Mouse (Mus musculus): ENCODE data around the gene Enpp7. TPM values are rescaled to one million over a fixed set of nuclear protein-coding genes. Genes with fewer than 3 reads are reported as not detected.

The Enpp7 gene
- polyA plus RNA-seq, 1 experiment, result 0.07 TPM

DNA sequence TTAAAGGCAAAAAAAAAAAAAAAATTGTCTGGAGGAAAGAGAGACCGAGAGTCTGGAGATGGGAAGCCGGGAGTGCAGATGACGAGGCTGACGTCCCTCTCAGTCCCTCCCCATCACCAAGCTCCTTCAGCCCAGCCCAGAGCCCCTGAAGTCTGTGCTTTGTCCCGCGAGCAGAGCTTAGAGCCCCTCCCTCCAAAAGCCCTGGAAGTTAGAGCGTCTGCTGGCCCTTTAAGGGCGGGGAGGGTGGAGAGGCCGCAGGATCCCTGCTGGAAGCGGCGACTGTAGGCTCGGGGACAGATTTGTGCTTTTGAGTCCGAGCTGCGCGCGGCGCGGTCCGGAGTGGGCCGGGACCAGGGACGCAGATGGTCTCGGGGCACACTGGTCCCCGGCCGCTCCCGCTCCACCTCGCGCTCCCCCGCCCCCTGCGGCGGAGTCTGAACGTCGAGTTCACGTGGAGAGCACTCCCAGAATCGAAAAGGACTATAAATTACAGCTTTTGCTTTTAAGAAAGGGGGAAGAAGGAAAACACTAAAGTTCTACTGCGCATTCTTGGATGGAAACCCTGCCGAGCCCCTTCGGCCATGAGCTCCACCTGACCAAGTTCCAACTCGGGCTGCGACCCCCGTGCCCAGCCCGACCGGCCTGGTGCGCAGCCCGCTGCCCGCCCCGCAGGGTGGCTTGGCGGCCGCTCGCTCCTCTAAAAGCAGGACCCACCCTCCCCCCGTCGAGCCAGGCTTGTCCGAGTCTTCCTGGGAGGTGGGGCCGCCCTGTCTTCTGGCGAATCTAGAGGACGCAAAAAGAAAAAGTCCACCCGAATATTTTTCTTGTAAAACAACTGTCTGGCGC is 49.2 kb downstream of the Enpp7 start:
- no peak for TF ChIP-seq CTCF (IDR thresholded peaks at IDR 0.05; ENCODE audit: borderline replicate concordance, extremely low read depth, insufficient read depth, insufficient read length)
- no peak for TF ChIP-seq POLR2A (IDR thresholded peaks at IDR 0.05; ENCODE audit: borderline replicate concordance, extremely low read depth, insufficient read depth, insufficient read length, poor library complexity, severe bottlenecking)
- peak; percentile 62 for DNase-seq (ENCODE audit: low read depth)

DNA sequence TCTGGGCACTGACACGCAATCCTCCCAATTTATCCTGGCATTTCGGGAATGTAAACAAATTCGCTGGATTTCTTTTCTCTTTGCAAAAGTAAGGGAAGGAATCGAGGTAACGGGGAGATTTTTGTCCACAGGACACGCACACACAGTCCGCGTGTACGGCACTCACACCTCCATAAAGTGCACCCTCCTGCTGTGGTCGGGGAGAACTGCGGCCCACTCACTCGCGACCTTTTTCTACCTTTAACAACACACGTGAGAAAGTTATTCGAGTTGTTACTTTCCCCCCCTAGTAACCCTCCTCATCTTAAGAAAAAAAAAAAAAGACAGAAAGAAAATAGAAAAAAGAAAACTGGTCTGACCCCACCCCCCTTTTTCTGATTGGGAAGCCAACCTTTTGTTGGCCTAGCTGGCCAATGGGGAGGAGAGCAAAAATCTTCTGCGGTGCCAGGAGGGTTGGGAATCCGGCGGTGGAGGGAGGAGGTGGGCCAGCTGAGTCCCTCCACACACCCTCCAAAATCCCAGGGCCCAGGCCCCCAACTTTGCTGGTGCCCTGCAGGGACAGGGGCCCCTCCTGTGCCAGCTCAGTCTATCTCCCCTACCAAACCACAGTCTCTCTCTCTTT is 49.9 kb downstream of the Enpp7 start:
- TF ChIP-seq CTCF (IDR thresholded peaks at IDR 0.05; ENCODE audit: borderline replicate concordance, extremely low read depth, insufficient read depth, insufficient read length) (no peak), POLR2A (IDR thresholded peaks at IDR 0.05; ENCODE audit: borderline replicate concordance, extremely low read depth, insufficient read depth, insufficient read length, poor library complexity, severe bottlenecking) (no peak)
- DNase-seq (ENCODE audit: low read depth), result peak; percentile 72

DNA sequence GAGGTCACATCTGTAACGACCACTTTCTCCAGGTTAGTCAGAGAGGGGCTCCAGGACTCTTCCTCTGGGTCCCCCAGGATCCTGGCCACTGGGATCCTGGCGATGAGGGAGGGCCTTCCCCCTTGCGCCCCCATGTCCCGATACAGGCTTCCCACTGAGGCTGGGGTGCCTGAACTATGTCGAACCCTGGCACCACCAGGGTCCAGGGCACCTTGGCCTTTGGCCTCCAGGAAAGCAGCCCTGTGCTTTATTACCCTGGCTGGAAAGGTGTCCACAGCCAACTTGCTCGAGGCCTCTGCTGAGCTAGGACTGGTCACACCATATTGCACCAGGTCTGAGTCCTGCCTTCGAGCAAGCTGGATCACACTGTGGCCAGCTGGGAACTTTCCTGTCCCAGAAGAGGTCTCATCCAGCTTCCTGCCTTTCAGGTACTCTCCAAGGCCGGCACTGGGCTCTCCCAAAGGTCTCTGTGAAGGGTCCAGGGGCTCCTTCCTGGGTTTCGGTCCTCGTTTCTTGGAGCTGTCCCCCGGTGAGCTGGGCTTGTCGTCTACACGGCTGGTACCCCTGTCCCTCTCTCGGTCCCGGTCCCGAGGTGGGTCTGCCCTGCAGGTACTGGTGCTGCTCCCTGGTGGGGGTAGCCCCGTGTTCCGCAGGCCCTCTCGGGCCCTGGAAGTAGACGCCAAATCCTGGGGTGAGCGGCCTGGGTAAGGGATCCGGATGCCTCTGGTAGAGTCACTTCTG is 50.9 kb downstream of the Enpp7 start:
- TF ChIP-seq POLR2A (IDR thresholded peaks at IDR 0.05; ENCODE audit: borderline replicate concordance, extremely low read depth, insufficient read depth, insufficient read length, poor library complexity, severe bottlenecking) (no peak), CTCF (IDR thresholded peaks at IDR 0.05; ENCODE audit: borderline replicate concordance, extremely low read depth, insufficient read depth, insufficient read length) (no peak)
- no peak for DNase-seq (ENCODE audit: low read depth)

DNA sequence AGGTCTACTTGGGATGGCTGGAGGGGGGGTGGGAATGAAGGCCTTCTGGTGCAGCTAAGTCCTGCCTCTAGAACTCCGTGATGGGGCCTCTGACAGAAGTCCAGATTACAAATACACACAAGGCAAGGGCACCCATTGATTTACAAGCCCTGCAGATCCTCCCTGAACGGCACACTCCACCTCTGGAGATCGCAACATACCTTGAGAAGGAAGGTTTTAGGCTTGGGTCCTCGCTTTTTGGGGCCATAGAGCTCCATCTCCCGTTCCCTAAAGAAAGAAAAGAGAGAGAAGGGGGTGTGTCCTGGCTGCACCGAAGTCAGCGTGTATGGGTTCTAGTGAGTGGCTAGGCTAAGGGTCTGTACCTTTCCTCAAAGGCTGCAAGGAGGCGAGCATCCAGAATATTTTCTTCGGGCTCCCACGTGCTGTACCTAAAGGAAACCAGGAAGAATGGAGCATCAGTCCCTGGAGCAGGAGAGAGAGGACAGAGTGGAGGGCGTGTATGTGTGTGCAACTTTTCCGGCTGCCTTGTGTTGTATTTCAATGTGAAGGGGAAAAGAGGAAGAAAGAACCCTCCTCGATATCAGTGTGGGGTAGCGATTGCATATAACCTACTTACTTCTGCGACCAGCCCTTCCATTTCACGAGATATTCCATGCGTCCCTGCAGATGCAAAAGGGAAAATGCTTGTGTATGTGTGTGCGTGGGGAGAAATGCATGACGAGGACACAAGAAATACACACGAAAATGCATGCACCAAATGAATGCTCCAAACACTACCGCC is 51.9 kb downstream of the Enpp7 start:
- no peak for DNase-seq (ENCODE audit: low read depth)
- TF ChIP-seq CTCF (IDR thresholded peaks at IDR 0.05; ENCODE audit: borderline replicate concordance, extremely low read depth, insufficient read depth, insufficient read length) (no peak), POLR2A (IDR thresholded peaks at IDR 0.05; ENCODE audit: borderline replicate concordance, extremely low read depth, insufficient read depth, insufficient read length, poor library complexity, severe bottlenecking) (no peak)

DNA sequence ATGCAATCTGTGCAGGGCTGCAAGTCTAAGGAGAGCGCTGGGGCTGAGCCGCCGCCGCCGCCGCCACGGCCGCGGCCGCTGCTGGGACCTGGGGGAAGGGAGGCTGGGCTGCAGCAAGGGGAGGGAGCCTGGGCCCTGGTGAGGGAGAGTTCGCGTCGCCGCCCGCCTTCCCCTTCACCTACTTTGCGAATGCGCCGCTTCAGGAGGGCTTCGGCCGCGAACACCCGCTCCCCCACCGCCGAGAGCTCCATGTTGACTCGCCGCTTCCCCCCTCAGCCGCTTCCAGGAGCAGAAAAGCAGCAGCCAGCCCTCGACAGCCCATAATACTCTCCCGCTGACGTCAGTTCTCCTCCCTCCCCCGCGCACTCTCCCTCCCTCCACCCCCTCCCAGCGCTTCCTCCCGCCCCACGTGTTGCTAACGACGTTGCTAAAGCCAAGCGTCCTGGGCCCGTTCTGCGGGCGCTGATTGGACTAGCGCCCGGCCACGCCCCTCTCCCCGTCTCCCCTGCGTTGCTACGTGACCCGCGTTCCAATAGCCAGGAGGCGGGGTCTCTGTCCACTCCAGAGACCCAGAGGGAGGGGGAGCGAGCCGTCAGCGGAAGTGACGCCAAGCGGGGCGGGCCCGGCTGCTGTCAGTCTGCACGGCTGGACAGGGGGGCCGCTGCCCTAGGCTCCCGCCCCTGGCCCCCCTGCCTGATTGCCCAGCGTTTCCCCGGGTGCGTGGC is 52.8 kb downstream of the Enpp7 start, which contains the start of gene Cbx8:
Gene Cbx8 (minus strand): TSS at position 370 of the 725 bp plus-strand sequence.
- DNase-seq (ENCODE audit: low read depth), result peak; percentile 100
- TF ChIP-seq POLR2A (IDR thresholded peaks at IDR 0.05; ENCODE audit: borderline replicate concordance, extremely low read depth, insufficient read depth, insufficient read length, poor library complexity, severe bottlenecking), result peak; percentile 75; the same call in 1 of the 2 replicates
- TF ChIP-seq CTCF (IDR thresholded peaks at IDR 0.05; ENCODE audit: borderline replicate concordance, extremely low read depth, insufficient read depth, insufficient read length), result no peak

DNA sequence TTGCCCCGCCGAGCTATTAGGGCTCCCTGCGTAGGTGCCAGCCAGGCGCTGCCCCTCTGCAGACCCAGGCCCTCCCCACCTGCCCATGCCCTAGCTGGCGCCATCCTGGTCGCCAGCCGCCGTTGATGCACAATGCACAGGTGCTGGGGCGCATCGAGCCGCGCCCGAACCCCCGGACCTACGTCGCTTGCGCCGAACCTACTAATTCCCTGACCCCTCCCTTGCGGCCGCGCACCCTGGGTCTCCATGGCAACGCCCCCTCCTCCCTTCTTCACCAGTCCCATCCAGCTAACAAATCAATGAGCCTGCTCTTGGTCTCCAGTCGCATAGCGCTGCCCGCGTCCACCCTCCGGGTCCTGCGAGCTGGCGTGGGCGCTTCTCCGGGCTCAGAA is 53.3 kb downstream of the Enpp7 start:
- peak; percentile 91 for DNase-seq (ENCODE audit: low read depth)
- TF ChIP-seq CTCF (IDR thresholded peaks at IDR 0.05; ENCODE audit: borderline replicate concordance, extremely low read depth, insufficient read depth, insufficient read length) (no peak), POLR2A (IDR thresholded peaks at IDR 0.05; ENCODE audit: borderline replicate concordance, extremely low read depth, insufficient read depth, insufficient read length, poor library complexity, severe bottlenecking) (no peak)

DNA sequence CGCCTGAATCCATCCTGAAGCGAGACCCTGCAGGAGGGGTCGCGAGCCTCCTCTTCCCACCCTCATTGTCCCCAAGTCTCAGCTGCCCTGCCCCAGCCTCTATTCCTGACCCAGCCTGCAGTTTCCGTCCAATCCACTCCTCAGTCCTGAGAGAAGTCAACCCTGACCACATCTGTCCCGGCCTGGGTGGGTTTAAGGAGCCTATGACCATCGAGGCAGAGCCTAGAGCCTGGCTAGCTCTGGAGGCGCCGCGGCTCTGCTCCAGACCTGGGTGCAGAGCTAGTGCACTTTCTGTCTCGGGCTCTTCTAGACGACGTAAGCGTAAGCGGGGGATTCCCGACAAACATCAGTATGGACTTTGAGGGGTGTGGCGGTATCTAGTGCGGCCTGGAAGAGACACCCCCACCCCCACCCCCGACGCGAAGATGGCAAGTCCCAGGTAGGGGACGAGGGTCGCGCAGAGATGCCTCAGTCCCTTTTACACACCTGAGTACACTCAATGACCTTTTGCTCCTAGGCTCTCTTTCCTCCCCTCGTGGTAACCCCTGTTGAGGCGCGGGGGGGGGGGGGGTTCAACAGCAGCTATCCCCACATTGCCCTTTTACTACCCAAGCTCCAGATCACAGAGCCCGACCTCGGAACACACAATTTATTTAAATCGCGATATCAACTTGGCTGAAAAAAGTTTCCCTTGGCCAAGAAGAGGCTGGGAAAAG is 53.9 kb downstream of the Enpp7 start:
- TF ChIP-seq CTCF (IDR thresholded peaks at IDR 0.05; ENCODE audit: borderline replicate concordance, extremely low read depth, insufficient read depth, insufficient read length) (no peak), POLR2A (IDR thresholded peaks at IDR 0.05; ENCODE audit: borderline replicate concordance, extremely low read depth, insufficient read depth, insufficient read length, poor library complexity, severe bottlenecking) (no peak)
- DNase-seq (ENCODE audit: low read depth), result peak; percentile 45

Other genes with a start within 250 kb of the Enpp7 start
- gene Rbfox3, start 76.6 kb upstream of the Enpp7 start, polyA plus RNA-seq (2012; rRNA removed), result 19.7 and 37.6 TPM in 2 replicates
- 30.0 and 40.1 TPM in 2 replicates for gene Cbx2, start 34.8 kb downstream of the Enpp7 start, polyA plus RNA-seq (2012; rRNA removed)
- gene Cbx8, start 52.8 kb downstream of the Enpp7 start, polyA plus RNA-seq (2012; rRNA removed), result 6.5 and 10.4 TPM in 2 replicates
- 30.0 and 34.7 TPM in 2 replicates for gene Cbx4, start 98.0 kb downstream of the Enpp7 start, polyA plus RNA-seq (2012; rRNA removed)
- gene Tbc1d16, start 240.3 kb downstream of the Enpp7 start, polyA plus RNA-seq (2012; rRNA removed), result 69.8 and 99.3 TPM in 2 replicates
- gene Ccdc40, start 240.4 kb downstream of the Enpp7 start, polyA plus RNA-seq (2012; rRNA removed), result 11.0 and 17.0 TPM in 2 replicates